Mouse (Mus musculus) embryonic fibroblast, embryonic 13.5 days (primary cell): ENCODE measurements around the gene Rsad2.

ENCODE experiments used
- CTCF ChIP-seq: IDR thresholded peaks from 2 replicates; pipeline ENCODE4 v1.5.1; 2011; ENCODE audit warnings: mild to moderate bottlenecking, control low read depth, low read length, moderate library complexity, borderline replicate concordance; ENCODE audit not compliant: insufficient read depth
- POLR2A ChIP-seq: IDR thresholded peaks from 2 replicates; pipeline ENCODE4 v1.6.1; 2011; ENCODE audit warnings: low read depth, mild to moderate bottlenecking, control low read depth, low read length, moderate library complexity

DNA sequence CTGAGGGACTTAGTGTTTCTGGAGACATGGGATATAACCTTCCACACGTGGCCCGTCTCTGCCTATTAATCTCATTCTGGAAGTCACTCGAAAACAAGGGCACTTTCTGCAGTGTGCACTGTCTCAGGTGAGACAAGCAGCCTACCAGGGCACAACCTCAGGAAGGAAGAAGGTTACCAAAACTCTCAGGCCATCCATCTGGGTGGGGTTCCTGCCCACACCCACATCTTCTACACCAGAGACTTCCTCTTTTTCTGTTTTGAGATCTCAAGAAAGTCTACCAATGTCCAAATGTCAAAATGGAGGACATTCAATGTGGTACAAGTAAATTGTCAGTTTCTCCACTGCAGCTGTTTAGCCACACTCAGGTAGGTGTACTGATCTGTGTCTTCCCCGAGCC lies 37.9 kb downstream of the Rsad2 start:
- TF ChIP-seq POLR2A = no peak
- no peak for TF ChIP-seq CTCF
